ENCODE assay signal across 20 mouse cellular contexts in genomic region chr17:13665731-13666130, GRCm38 (mm10).
"Had no signal": no experiment of that assay in that cellular context is flagged by ENCODE, and none has a peak within 500 bp of the region (broad histone marks: within the 10 kb centered on the region; RNA-seq: fewer than 3 reads in every experiment).

No protein-coding gene starts in this region.

- ATAC-seq: intestine, postnatal 0 days; liver, postnatal 0 days; lung, postnatal 0 days; midbrain, embryonic 16.5 days had no signal

- H3K4me3 ChIP-seq: limb, embryonic 12.5 days; limb, embryonic 15.5 days; myocyte; neural tube, embryonic 13.5 days; stomach, embryonic 15.5 days had no signal

- DNase-seq: kidney, postnatal 4 days; left cerebral cortex, postnatal 4 days; liver, postnatal 0 days; lung, embryonic 14.5 days; retina, postnatal 1 day; right cerebral cortex, postnatal 25 days; spleen, adult 18-20 months; thymus, postnatal 25 days had no signal

- H3K27me3 ChIP-seq: limb, embryonic 15.5 days; neural tube, embryonic 13.5 days; stomach, embryonic 15.5 days had no signal

- H3K36me3 ChIP-seq: limb, embryonic 12.5 days; limb, embryonic 15.5 days; neural tube, embryonic 13.5 days; stomach, embryonic 15.5 days had no signal

- H3K27ac ChIP-seq: kidney, postnatal 0 days; limb, embryonic 12.5 days; limb, embryonic 15.5 days; liver, embryonic 14.5 days; macrophage; stomach, embryonic 15.5 days had no signal

- H3K9me3 ChIP-seq: limb, embryonic 12.5 days; limb, embryonic 15.5 days; neural tube, embryonic 13.5 days; stomach, embryonic 15.5 days had no signal

- H3K9ac ChIP-seq: limb, embryonic 12.5 days; limb, embryonic 15.5 days; liver, embryonic 14.5 days; liver, postnatal 0 days; lung, embryonic 14.5 days; neural tube, embryonic 13.5 days; stomach, embryonic 15.5 days had no signal

- H3K4me2 ChIP-seq: limb, embryonic 12.5 days; limb, embryonic 15.5 days; liver, embryonic 11.5 days; lung, embryonic 14.5 days; neural tube, embryonic 13.5 days; stomach, embryonic 15.5 days had no signal
